Mouse (Mus musculus): ENCODE data around the gene Gm11985. TPM values are rescaled to one million over a fixed set of nuclear protein-coding genes. Genes with fewer than 3 reads are reported as not detected.

The Gm11985 gene
- total and polyA plus RNA-seq, 2 experiments = not detected

DNA sequence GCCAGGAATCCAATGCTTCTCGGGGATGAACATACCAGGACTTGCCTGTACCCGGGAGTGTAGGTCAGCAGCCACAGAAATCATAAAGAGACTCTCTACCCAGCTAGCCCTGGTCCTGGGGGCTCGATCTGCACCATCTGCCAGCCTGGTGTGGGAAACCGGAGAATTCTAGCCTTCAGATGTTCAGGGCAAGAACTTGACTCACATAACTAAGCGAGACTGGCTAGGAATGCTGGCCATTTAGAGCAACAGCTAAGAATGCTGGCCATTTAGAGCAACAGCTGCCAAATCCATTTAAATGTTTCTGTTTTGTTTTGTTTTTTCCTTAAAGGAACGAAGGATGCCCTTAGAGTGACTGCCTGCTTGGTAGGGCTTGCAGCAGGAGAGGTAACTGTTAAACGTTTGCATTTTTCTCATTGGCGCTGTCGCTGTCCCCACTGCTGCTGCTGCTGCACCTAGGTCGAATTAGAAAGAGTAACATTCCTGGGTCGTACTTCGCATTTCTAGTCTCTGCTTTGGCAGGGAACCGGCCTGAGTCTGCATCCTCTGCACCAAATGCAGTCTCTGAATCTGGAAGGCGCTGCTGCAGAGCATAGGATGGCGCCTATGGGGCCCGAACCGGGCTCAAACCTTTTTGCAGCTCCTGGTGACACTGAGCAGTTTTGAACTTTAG is 23.9 kb upstream of the Gm11985 start:
- peaks cover 5% of the 10 kb centered on the region; the same call in 1 of the 2 replicates for H3K4me1 ChIP-seq (ENCODE audit: control insufficient read depth, insufficient read depth, low read length)
- no peak for TF ChIP-seq POLR2A (IDR thresholded peaks at IDR 0.05; ENCODE audit: extremely low read depth, insufficient read depth, low read length)
- TF ChIP-seq CTCF (IDR thresholded peaks at IDR 0.05; ENCODE audit: low read depth, low read length) = no peak
- no peaks in the 10 kb centered on the region for H3K36me3 ChIP-seq (ENCODE audit: control insufficient read depth, insufficient read depth, low read length)
- no peaks in the 10 kb centered on the region for H3K79me2 ChIP-seq (ENCODE audit: control insufficient read depth, insufficient read depth, low read length)
- 27% methylated on average over 17 of the region's 17 CpGs for WGBS
- H3K9ac ChIP-seq (ENCODE audit: low read depth, low read length) = peak overlapping the region; percentile 19; the same call in 1 of the 2 replicates
- H3K27ac ChIP-seq (replicated peaks; ENCODE audit: insufficient read depth, low read depth, low read length) = 0 out of 2 replicates have a peak overlapping the region, but pooled peaks have one; percentile 10
- H3K4me3 ChIP-seq (ENCODE audit: insufficient read depth, low read depth, low read length) = peak overlapping the region; percentile 9
- DNase-seq (ENCODE audit: extremely low read depth, low read depth, low spot score) = no peak
- H3K27me3 ChIP-seq (ENCODE audit: control insufficient read depth, insufficient read depth, low read length) = peaks cover 8% of the 10 kb centered on the region; the same call in 1 of the 2 replicates

DNA sequence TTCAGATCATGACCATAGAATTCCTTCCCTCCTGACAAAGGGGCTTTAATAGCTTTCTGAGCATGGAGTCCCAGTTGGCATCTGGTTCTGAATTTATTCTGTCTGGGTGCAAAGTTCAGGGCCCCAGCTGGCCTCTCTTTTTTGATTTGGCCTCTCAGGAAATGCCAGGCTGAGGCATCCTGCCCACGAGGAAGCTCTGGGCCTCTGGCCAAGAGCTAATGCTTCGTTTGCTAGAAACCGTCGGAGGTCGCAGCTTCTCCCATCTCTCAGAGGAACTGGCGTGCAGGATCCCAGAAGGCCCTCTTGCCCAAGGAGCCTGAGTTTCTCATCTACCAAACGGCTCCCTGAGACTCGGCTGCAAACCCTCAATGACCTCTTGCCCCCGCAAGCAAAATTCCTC is 22.8 kb upstream of the Gm11985 start:
- WGBS = 8% methylated on average over 9 of the region's 9 CpGs
- DNase-seq (ENCODE audit: extremely low read depth, low read depth, low spot score) = peak; percentile 63

DNA sequence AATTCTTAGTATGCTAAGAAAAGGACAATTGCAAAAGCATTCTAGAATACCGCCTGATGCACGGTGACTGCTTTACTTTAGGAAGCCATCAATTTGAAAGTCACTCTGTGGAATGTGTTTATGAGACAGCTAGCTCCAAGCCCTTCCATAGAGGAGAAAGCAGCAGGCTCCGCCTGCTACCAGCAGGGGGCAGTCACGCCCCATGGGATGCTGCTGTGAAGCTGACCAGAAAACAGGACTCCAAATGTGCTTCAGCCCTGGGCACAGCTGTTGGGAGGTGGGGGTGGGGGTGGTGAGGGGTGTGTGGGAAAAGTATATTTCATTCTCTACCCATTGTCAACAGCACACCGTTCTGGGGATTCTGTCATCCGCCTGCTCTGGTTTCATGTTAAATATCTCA is 22.0 kb upstream of the Gm11985 start:
- Histone ChIP-seq H3K36me3 (ENCODE audit: control insufficient read depth, insufficient read depth, low read length) (no peaks in the 10 kb centered on the region), H3K4me3 (ENCODE audit: insufficient read depth, low read depth, low read length) (no peak overlapping the region), H3K4me1 (ENCODE audit: control insufficient read depth, insufficient read depth, low read length) (peaks cover 5% of the 10 kb centered on the region; the same call in 1 of the 2 replicates), H3K79me2 (ENCODE audit: control insufficient read depth, insufficient read depth, low read length) (no peaks in the 10 kb centered on the region), H3K27ac (replicated peaks; ENCODE audit: insufficient read depth, low read depth, low read length) (no peak overlapping the region), H3K27me3 (ENCODE audit: control insufficient read depth, insufficient read depth, low read length) (peaks cover 8% of the 10 kb centered on the region; the same call in 1 of the 2 replicates), H3K9ac (ENCODE audit: low read depth, low read length) (no peak overlapping the region)
- TF ChIP-seq CTCF (IDR thresholded peaks at IDR 0.05; ENCODE audit: low read depth, low read length) (peak; percentile 96), POLR2A (IDR thresholded peaks at IDR 0.05; ENCODE audit: extremely low read depth, insufficient read depth, low read length) (no peak)
- 23% methylated on average over 6 of the region's 6 CpGs for WGBS
- no peak for DNase-seq (ENCODE audit: extremely low read depth, low read depth, low spot score)

More for the DNA sequence above, 22.8 kb upstream of the Gm11985 start:
- H3K27me3 ChIP-seq (ENCODE audit: control insufficient read depth, insufficient read depth, low read length) = peaks cover 8% of the 10 kb centered on the region; the same call in 1 of the 2 replicates
- no peak overlapping the region for H3K9ac ChIP-seq (ENCODE audit: low read depth, low read length)
- TF ChIP-seq POLR2A (IDR thresholded peaks at IDR 0.05; ENCODE audit: extremely low read depth, insufficient read depth, low read length) (no peak), CTCF (IDR thresholded peaks at IDR 0.05; ENCODE audit: low read depth, low read length) (no peak)
- no peak overlapping the region for H3K4me3 ChIP-seq (ENCODE audit: insufficient read depth, low read depth, low read length)
- no peaks in the 10 kb centered on the region for H3K79me2 ChIP-seq (ENCODE audit: control insufficient read depth, insufficient read depth, low read length)
- no peaks in the 10 kb centered on the region for H3K36me3 ChIP-seq (ENCODE audit: control insufficient read depth, insufficient read depth, low read length)
- peaks cover 5% of the 10 kb centered on the region; the same call in 1 of the 2 replicates for H3K4me1 ChIP-seq (ENCODE audit: control insufficient read depth, insufficient read depth, low read length)
- no peak overlapping the region for H3K27ac ChIP-seq (replicated peaks; ENCODE audit: insufficient read depth, low read depth, low read length)

DNA sequence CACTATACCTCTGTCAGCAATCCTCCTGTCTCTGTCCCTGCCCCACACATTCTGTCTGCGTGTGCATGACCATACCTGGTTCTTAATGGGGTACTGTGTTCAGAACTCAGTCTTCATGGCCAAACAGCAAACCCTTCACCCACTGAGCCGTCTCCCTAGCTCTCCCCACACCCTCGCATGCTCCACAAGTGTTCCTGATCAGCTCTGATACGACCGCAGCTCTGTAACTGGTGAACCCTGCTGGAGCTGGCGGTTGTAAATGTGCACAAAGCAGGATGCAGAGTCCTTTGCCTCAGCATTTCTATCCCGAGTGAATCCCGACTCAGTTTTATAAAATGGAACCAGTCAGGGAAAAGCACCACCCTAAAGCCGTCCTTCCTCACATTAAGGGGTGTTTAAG is 15.5 kb upstream of the Gm11985 start:
- TF ChIP-seq CTCF (IDR thresholded peaks at IDR 0.05; ENCODE audit: low read depth, low read length) (no peak), POLR2A (IDR thresholded peaks at IDR 0.05; ENCODE audit: extremely low read depth, insufficient read depth, low read length) (no peak)
- peaks cover 21% of the 10 kb centered on the region for H3K36me3 ChIP-seq (ENCODE audit: control insufficient read depth, insufficient read depth, low read length)
- H3K79me2 ChIP-seq (ENCODE audit: control insufficient read depth, insufficient read depth, low read length) = no peaks in the 10 kb centered on the region
- H3K27me3 ChIP-seq (ENCODE audit: control insufficient read depth, insufficient read depth, low read length) = no peaks in the 10 kb centered on the region
- peaks cover 2% of the 10 kb centered on the region; the same call in 1 of the 2 replicates for H3K4me1 ChIP-seq (ENCODE audit: control insufficient read depth, insufficient read depth, low read length)
- no peak overlapping the region for H3K27ac ChIP-seq (replicated peaks; ENCODE audit: insufficient read depth, low read depth, low read length)
- DNase-seq (ENCODE audit: extremely low read depth, low read depth, low spot score) = no peak
- no peak overlapping the region for H3K4me3 ChIP-seq (ENCODE audit: insufficient read depth, low read depth, low read length)
- H3K9ac ChIP-seq (ENCODE audit: low read depth, low read length) = no peak overlapping the region
- WGBS = 31% methylated on average over 9 of the region's 9 CpGs

DNA sequence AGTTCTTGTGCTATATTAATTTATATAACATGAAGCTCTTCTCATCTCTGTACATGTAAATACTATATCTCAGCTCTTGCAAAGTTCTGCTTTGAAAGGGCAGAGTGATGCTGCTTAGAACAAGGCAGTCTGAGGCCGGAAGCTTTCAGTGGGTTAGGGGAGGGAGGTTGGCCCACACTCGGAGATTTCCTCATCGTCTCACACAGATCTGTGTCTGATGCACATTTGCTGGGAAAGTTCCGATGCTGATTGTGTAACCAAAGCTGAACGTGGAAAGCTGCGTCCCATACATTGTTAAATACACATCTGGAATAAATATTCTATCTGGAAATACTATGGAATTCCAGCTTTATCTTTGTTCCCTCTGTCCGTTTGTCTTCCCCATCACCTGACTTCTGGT is 13.8 kb upstream of the Gm11985 start:
- Histone ChIP-seq H3K4me1 (ENCODE audit: control insufficient read depth, insufficient read depth, low read length) (peaks cover 3% of the 10 kb centered on the region; the same call in 1 of the 2 replicates), H3K9ac (ENCODE audit: low read depth, low read length) (no peak overlapping the region), H3K4me3 (ENCODE audit: insufficient read depth, low read depth, low read length) (no peak overlapping the region), H3K36me3 (ENCODE audit: control insufficient read depth, insufficient read depth, low read length) (peaks cover 21% of the 10 kb centered on the region), H3K27ac (replicated peaks; ENCODE audit: insufficient read depth, low read depth, low read length) (no peak overlapping the region), H3K27me3 (ENCODE audit: control insufficient read depth, insufficient read depth, low read length) (no peaks in the 10 kb centered on the region), H3K79me2 (ENCODE audit: control insufficient read depth, insufficient read depth, low read length) (no peaks in the 10 kb centered on the region)
- TF ChIP-seq POLR2A (IDR thresholded peaks at IDR 0.05; ENCODE audit: extremely low read depth, insufficient read depth, low read length) (no peak), CTCF (IDR thresholded peaks at IDR 0.05; ENCODE audit: low read depth, low read length) (no peak)
- WGBS = 59% methylated on average over 7 of the region's 7 CpGs
- DNase-seq (ENCODE audit: extremely low read depth, low read depth, low spot score) = no peak

DNA sequence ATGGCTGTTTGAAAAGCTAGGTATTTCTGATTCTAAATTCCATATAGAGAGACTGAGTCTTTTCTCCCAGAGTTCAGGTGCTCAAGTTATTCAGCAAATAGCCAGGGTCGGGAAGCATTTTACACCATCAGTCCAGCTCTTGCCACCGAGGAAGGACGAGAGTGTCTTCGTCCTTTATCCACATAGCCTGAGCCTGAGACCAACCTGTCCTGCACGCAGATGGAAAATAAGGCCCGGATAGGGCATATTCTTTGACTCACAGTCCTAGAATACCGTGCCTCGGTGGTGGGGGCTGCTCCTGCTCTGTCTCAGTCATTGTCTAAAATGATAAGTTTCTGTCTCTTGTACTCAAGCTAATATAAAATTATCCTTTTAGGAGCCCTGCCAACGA is 12.0 kb upstream of the Gm11985 start:
- no peaks in the 10 kb centered on the region for H3K79me2 ChIP-seq (ENCODE audit: control insufficient read depth, insufficient read depth, low read length)
- no peaks in the 10 kb centered on the region for H3K27me3 ChIP-seq (ENCODE audit: control insufficient read depth, insufficient read depth, low read length)
- DNase-seq (ENCODE audit: extremely low read depth, low read depth, low spot score) = no peak
- H3K27ac ChIP-seq (replicated peaks; ENCODE audit: insufficient read depth, low read depth, low read length) = no peak overlapping the region
- no peak overlapping the region for H3K9ac ChIP-seq (ENCODE audit: low read depth, low read length)
- H3K4me1 ChIP-seq (ENCODE audit: control insufficient read depth, insufficient read depth, low read length) = peaks cover 11% of the 10 kb centered on the region
- 52% methylated on average over 9 of the region's 9 CpGs for WGBS
- TF ChIP-seq POLR2A (IDR thresholded peaks at IDR 0.05; ENCODE audit: extremely low read depth, insufficient read depth, low read length) = no peak
- no peak for TF ChIP-seq CTCF (IDR thresholded peaks at IDR 0.05; ENCODE audit: low read depth, low read length)
- peaks cover 21% of the 10 kb centered on the region for H3K36me3 ChIP-seq (ENCODE audit: control insufficient read depth, insufficient read depth, low read length)
- no peak overlapping the region for H3K4me3 ChIP-seq (ENCODE audit: insufficient read depth, low read depth, low read length)
